Mouse (Mus musculus): ENCODE results near the gene Osbpl5. TPM values are rescaled to one million over a fixed set of nuclear protein-coding genes. Genes with fewer than 3 reads are reported as not detected.
"Not testable (repeated sequence)": the region's sequence is repeated elsewhere in the genome, so short reads cannot be mapped to it uniquely, and the experiment has no call there.

The Osbpl5 gene
- total RNA-seq, 2 experiments from 2014 or later = 30.1 to 34.0 TPM

- DNase-seq = no peak
Observed at GRCm38 (mm10) chr7:143709395-143709794, 47.4 kb downstream of the Osbpl5 start.

- DNase-seq = peak; percentile 94
Observed at GRCm38 (mm10) chr7:143706697-143707438, 49.9 kb downstream of the Osbpl5 start.

- DNase-seq = peak; percentile 60
Observed at GRCm38 (mm10) chr7:143696140-143696539, 60.6 kb downstream of the Osbpl5 start.

- no peak for DNase-seq
Observed at GRCm38 (mm10) chr7:143694550-143694949, 62.2 kb downstream of the Osbpl5 start.

- DNase-seq = no peak
Observed at GRCm38 (mm10) chr7:143692746-143693510, 63.9 kb downstream of the Osbpl5 start.

- DNase-seq = no peak
Observed at GRCm38 (mm10) chr7:143691909-143692308, 64.9 kb downstream of the Osbpl5 start.

- DNase-seq = no peak
Observed at GRCm38 (mm10) chr7:143691181-143691580, 65.6 kb downstream of the Osbpl5 start.

- DNase-seq = no peak
Observed at GRCm38 (mm10) chr7:143689946-143690345, 66.8 kb downstream of the Osbpl5 start.

GRCm38 (mm10) chr7:143689481-143689880, 67.3 kb downstream of the Osbpl5 start:
- DNase-seq = no peak

GRCm38 (mm10) chr7:143686676-143687075, 70.1 kb downstream of the Osbpl5 start:
- not testable (repeated sequence) for DNase-seq

GRCm38 (mm10) chr7:143686191-143686590, 70.6 kb downstream of the Osbpl5 start:
- not testable (repeated sequence) for DNase-seq

GRCm38 (mm10) chr7:143685359-143686067, 71.3 kb downstream of the Osbpl5 start, which contains the start of gene Tnfrsf23:
Gene Tnfrsf23 (minus strand): TSS chr7:143685872.
- peak; percentile 88 for DNase-seq

GRCm38 (mm10) chr7:143684569-143684968, 72.2 kb downstream of the Osbpl5 start:
- not testable (repeated sequence) for DNase-seq

GRCm38 (mm10) chr7:143681566-143681965, 75.2 kb downstream of the Osbpl5 start:
- no peak for DNase-seq

- DNase-seq = not testable (repeated sequence)
Observed at GRCm38 (mm10) chr7:143680836-143681235, 75.9 kb downstream of the Osbpl5 start.

- not testable (repeated sequence) for DNase-seq
Observed at GRCm38 (mm10) chr7:143679650-143680049, 77.1 kb downstream of the Osbpl5 start.

GRCm38 (mm10) chr7:143666427-143667311, 90.1 kb downstream of the Osbpl5 start:
- DNase-seq = no peak

GRCm38 (mm10) chr7:143663470-143663869, 93.3 kb downstream of the Osbpl5 start:
- DNase-seq = no peak

GRCm38 (mm10) chr7:143660797-143661196, 96.0 kb downstream of the Osbpl5 start:
- no peak for DNase-seq

- not testable (repeated sequence) for DNase-seq
Observed at GRCm38 (mm10) chr7:143649769-143650346, 106.9 kb downstream of the Osbpl5 start.

Data from adrenal gland, postnatal 10 days (tissue).